Mouse (Mus musculus): ENCODE results near the gene Rnh1.

- TF ChIP-seq POLR2A (IDR thresholded peaks at IDR 0.05; ENCODE audit: borderline replicate concordance, extremely low read depth, insufficient read depth, insufficient read length, poor library complexity, severe bottlenecking) = no peak
- TF ChIP-seq CTCF (IDR thresholded peaks at IDR 0.05; ENCODE audit: borderline replicate concordance, extremely low read depth, insufficient read depth, insufficient read length) = no peak
These were observed 52.1 kb downstream of the Rnh1 start for GRCm38 (mm10) chr7:141120605-141121004.
